Mouse (Mus musculus) kidney, embryonic 16.5 days (tissue): Measurements from ENCODE around the gene Fhl4. TPM values are rescaled to one million over a fixed set of nuclear protein-coding genes. Genes with fewer than 3 reads are reported as not detected.

Experiments
- ATAC-seq: fragments of 200-750 bp; cut with Nextera tagmentation; 2 replicates; pipeline ENCODE4 v1.8.0; 2017; ENCODE audit warnings: moderate TSS enrichment; ENCODE audit not compliant: low FRiP score, low TSS enrichment
- H3K27ac ChIP-seq: fragments of 300-500 bp; sonication (generic); 2 replicates; pipeline ENCODE4 v1.5.1; 2014; ENCODE audit warnings: low read length
- H3K27me3 ChIP-seq: fragments of 300-500 bp; sonication (generic); 2 replicates; pipeline ENCODE4 v1.6.1; 2014; ENCODE audit warnings: low read length, control low read depth, mixed read lengths; ENCODE audit not compliant: insufficient read depth
- H3K36me3 ChIP-seq: fragments of 300-500 bp; sonication (generic); 2 replicates; pipeline ENCODE4 v1.6.1; 2014; ENCODE audit warnings: low read length, control low read depth, mixed read lengths; ENCODE audit not compliant: insufficient read depth
- H3K4me1 ChIP-seq: fragments of 300-500 bp; sonication (generic); 2 replicates; pipeline ENCODE4 v1.6.1; 2014; ENCODE audit warnings: low read length, control low read depth, mixed read lengths; ENCODE audit not compliant: insufficient read depth
- H3K4me2 ChIP-seq: fragments of 300-500 bp; sonication (generic); replicated peaks from 2 replicates; pipeline ENCODE4 v1.6.1; 2014; ENCODE audit warnings: low read depth, low read length
- H3K4me3 ChIP-seq: fragments of 300-500 bp; sonication (generic); 2 replicates; pipeline ENCODE4 v1.5.1; 2014; ENCODE audit warnings: mild to moderate bottlenecking, low read length
- H3K9ac ChIP-seq: fragments of 300-500 bp; sonication (generic); replicated peaks from 2 replicates; pipeline ENCODE4 v1.6.1; 2014; ENCODE audit warnings: low read length
- H3K9me3 ChIP-seq: fragments of 300-500 bp; sonication (generic); 2 replicates; pipeline ENCODE4 v1.6.1; 2016; ENCODE audit warnings: low read length, control low read depth
- WGBS: fragments of 180-500 bp; shearing (Covaris S2); extraction: QIAGEN DNeasy Blood & Tissue Kit; methylation state at CpG from one replicate; pipeline ENCODE4 v1.1.7; 2014; 5-methylcytosine and 5-hydroxymethylcytosine counted together
- polyA plus RNA-seq: library from polyadenylated mRNA; unstranded; fragments of >200 nt; fragmentation: Nextera tagmentation; extraction: Ambion mirVana; gene quantifications from 2 replicates; pipeline ENCODE4 v1.2.1, GENCODE M21; 2015

The Fhl4 gene
- polyA plus RNA-seq, 1 experiment from 2014 or later: 1.4 TPM

DNA sequence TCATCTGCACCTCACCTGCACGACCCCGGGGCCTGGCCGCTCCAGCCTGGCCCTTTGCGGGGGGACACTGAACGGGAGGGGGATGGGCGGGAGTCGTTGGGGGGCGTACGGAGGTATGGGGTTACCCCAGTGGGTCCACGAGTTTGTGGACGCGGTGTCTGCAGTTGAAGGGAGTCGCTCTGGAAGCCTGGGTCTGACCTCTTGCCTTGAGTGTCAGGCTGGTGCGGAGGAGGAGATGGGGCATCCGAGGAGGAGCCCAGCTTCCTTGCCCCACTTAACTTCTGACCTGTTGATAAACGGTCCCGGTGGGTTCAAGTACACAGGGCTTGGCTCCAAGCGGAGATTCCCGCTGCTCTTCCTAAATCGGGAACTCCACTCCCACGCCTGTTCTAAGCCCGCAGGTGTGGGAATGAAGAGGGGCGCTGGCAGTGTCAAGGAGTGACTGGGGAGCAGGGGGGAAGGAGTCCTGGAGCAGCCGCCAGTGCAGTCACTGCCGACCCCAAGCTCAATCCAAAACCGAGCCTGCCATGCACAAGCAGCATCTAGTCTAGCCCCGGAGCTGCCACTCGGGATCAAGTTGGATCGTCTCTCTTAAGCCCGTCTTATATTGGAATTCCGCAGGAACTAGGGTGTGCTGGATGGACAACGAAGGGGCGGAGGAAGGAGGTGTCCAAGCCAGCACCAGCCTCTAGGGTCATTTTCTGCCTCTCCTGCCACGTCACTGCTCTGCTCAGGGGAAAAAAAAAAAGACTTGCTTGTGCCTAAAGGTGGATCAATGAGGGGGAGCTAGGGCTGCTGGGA lies 990 bp upstream of the Fhl4 start:
- ATAC-seq: peak; percentile 50
- Histone ChIP-seq H3K27ac (peak overlapping the region; percentile 84), H3K9ac (peak overlapping the region; percentile 96), H3K4me3 (peak overlapping the region; percentile 100), H3K9me3 (no peaks in the 10 kb centered on the region), H3K27me3 (no peaks in the 10 kb centered on the region), H3K4me1 (peaks cover 19% of the 10 kb centered on the region), H3K36me3 (no peaks in the 10 kb centered on the region), H3K4me2 (peak overlapping the region; percentile 85)
- WGBS: 1% methylated on average over 33 of the region's 34 CpGs

DNA sequence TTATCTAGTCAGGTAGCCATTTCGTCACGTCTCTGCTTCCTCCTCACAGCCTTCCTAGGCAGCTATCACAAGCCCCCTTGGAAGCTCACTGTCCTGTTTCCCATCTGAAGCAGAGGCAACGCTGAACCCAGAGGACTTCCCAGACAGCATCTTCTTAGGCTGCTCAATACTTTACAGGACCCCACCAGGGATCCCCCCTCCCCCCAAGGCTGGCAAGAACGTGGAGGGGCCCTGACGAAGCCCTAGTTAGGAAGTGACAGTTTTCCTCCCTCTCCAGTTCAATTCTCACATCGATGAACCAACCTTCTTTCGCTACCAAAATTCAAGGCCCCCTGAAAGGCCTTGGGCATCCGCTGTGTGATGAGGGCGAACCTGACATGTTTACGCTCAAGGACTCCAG lies 454 bp downstream of the Fhl4 start:
- Histone ChIP-seq H3K4me1 (peaks cover 19% of the 10 kb centered on the region), H3K9ac (peak overlapping the region; percentile 96), H3K4me2 (peak overlapping the region; percentile 85), H3K27ac (peak overlapping the region; percentile 45), H3K27me3 (no peaks in the 10 kb centered on the region), H3K36me3 (no peaks in the 10 kb centered on the region), H3K9me3 (no peaks in the 10 kb centered on the region), H3K4me3 (peak overlapping the region; percentile 100)
- WGBS: 2% methylated on average over 10 of the region's 10 CpGs
- peak; percentile 52 for ATAC-seq

DNA sequence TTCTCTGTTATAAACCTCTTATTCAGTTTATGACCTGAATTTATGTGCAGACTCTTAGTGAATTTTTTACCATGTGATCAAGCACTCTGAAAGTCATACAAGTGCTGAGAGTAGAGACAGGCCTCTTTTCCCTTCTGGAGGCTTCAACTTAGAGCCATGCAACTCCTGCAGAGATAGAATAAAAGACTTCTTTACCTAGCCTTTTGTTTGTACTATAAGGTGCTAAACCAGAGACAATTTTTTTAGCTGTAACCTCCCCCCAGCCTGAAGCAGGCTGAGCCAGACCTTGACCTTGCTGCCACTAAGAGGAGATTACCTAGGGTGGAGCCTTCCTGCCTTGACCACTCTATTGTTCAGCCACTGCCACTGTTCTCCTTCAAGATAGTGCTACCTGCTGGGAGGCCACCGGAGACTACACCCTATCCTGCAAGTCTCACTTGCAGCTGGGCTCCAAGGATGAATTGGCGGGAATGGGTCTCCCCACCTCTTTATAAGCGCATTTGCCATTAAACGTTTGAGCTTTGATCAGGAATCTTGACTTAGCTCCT lies 30.6 kb downstream of the Fhl4 start:
- 63% methylated on average over 4 of the region's 4 CpGs for WGBS
- H3K4me2 ChIP-seq: no peak overlapping the region
- no peaks in the 10 kb centered on the region for H3K27me3 ChIP-seq
- no peak overlapping the region for H3K4me3 ChIP-seq
- H3K4me1 ChIP-seq: no peaks in the 10 kb centered on the region
- no peak for ATAC-seq
- H3K27ac ChIP-seq: no peak overlapping the region
- no peaks in the 10 kb centered on the region for H3K36me3 ChIP-seq
- no peaks in the 10 kb centered on the region for H3K9me3 ChIP-seq
- H3K9ac ChIP-seq: no peak overlapping the region

DNA sequence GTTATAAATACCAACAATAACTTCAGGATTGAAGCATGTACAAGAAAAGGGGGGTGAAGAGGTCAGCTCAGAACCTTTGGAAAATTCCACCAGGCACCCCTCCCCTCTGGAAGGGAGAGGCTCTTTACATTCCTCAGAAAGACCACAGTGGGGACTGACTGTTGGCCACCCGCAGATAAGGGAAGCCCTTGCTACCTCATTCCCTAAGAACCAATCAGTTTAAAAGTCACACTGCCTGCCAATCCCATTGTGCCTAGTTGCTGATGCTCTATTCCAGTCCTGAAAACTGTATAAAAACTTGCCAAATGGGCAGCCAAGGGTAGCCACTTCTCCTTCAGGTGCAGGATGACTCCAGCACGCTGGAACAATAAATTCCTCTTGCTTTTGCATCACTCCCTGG lies 47.4 kb downstream of the Fhl4 start:
- WGBS: 84% methylated on average over 2 of the region's 2 CpGs
- Histone ChIP-seq H3K27ac (no peak overlapping the region), H3K9ac (no peak overlapping the region), H3K9me3 (0 out of 2 replicates have a peak, but pooled peaks cover 4% of the 10 kb centered on the region), H3K4me3 (no peak overlapping the region), H3K27me3 (no peaks in the 10 kb centered on the region), H3K36me3 (no peaks in the 10 kb centered on the region), H3K4me1 (no peaks in the 10 kb centered on the region), H3K4me2 (no peak overlapping the region)
- ATAC-seq: no peak

DNA sequence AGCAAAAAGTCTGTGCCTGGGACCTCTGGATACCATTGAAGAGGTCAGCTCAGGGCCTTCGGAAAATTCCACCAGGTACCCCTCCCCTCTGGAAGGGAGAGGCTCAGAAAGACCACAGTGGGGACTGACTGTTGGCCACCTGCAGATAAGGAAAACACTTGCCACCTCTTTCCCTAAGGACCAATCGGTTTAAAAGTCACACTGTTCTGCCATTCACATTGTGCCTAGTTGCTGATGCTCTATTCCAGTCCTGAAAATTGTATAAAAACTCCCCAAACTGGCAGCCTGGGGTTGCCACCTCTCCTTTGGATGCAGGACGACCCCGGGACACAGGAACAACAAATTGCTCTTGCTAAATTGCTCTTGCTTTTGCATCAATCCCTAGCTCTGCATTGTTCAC lies 49.8 kb downstream of the Fhl4 start:
- Histone ChIP-seq H3K4me2 (no peak overlapping the region), H3K27me3 (no peaks in the 10 kb centered on the region), H3K27ac (no peak overlapping the region), H3K9ac (no peak overlapping the region), H3K9me3 (0 out of 2 replicates have a peak, but pooled peaks cover 4% of the 10 kb centered on the region), H3K36me3 (no peaks in the 10 kb centered on the region), H3K4me1 (no peaks in the 10 kb centered on the region), H3K4me3 (no peak overlapping the region)
- 14% methylated on average over 4 of the region's 4 CpGs for WGBS
- no peak for ATAC-seq

DNA sequence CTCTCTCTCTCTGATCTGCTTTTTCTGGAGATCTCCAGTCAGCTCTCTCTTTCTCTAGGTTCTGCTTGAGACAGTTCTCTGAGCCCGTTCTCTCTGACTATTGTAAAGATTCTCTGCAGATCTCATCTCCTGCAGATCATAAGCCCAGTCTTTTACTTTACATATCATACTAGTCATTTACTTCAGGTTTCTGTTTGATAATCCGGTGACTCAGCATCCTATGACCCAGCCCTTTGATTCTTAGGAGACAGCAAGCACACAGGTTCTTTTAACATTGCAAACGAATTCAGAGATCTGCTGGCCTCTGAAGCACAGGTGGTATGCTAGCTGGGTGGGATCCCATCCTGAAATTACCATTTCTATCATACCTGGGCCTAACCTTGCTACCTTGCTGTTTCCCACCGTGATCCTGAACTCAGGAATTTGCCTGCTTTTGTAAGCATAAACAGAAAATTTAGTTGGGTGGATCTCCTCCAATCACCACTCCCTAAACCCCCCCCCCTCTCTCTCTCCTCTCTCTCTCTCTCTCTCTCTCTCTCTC lies 51.6 kb downstream of the Fhl4 start:
- 58% methylated on average over 4 of the region's 4 CpGs for WGBS
- H3K36me3 ChIP-seq: no peaks in the 10 kb centered on the region

DNA sequence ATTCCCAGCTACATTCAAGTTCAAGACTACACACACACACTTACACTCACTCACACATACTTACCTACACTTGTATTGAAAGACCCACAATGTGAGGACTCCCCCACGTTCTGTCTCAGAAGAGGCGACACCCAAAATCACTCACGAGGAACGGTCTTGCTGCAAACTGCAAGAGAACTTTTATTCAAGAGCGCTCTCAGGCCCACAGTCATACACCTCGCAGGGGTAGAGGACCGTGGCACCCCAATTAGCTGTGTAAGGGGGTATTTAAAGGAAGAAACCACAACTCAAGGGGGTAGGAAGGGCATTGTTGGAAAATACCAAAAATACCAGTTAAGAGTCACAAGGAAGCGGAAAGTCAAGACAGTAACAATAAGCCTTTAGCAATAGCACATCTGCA lies 54.3 kb downstream of the Fhl4 start:
- H3K9ac ChIP-seq: no peak overlapping the region
- H3K27ac ChIP-seq: no peak overlapping the region
- H3K4me2 ChIP-seq: no peak overlapping the region
- H3K36me3 ChIP-seq: no peaks in the 10 kb centered on the region
- no peak overlapping the region for H3K4me3 ChIP-seq
- no peak for ATAC-seq
- H3K4me1 ChIP-seq: peaks cover 10% of the 10 kb centered on the region; the same call in 1 of the 2 replicates
- no peaks in the 10 kb centered on the region for H3K27me3 ChIP-seq
- no peaks in the 10 kb centered on the region for H3K9me3 ChIP-seq
- 91% methylated on average over 8 of the region's 8 CpGs for WGBS

More for the DNA sequence above, 51.6 kb downstream of the Fhl4 start:
- Histone ChIP-seq H3K4me3 (no peak overlapping the region), H3K27me3 (no peaks in the 10 kb centered on the region), H3K4me2 (no peak overlapping the region), H3K9ac (no peak overlapping the region), H3K4me1 (no peaks in the 10 kb centered on the region), H3K27ac (no peak overlapping the region), H3K9me3 (0 out of 2 replicates have a peak, but pooled peaks cover 4% of the 10 kb centered on the region)
- no peak for ATAC-seq

DNA sequence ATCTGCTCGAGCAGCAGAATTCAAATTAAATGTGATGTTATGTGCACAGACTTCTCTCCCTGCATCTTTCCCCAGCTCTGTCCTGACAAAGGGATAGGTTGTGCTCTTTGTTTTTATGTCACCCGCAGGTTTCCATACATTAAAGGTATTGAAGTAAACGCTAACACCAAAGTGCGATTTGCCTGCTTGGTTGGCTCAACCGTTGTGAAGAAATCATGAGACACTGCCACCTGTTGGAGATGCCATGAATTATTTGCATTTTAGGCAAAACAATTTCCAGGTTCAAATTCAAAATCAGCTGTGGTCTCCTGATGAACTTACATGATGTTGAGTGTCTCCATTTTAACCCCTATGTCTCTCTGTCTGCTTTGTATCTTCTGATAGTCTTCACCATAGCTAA lies 55.7 kb downstream of the Fhl4 start:
- H3K9me3 ChIP-seq: no peaks in the 10 kb centered on the region
- H3K9ac ChIP-seq: no peak overlapping the region
- no peak for ATAC-seq
- H3K4me3 ChIP-seq: no peak overlapping the region
- no peak overlapping the region for H3K4me2 ChIP-seq
- H3K36me3 ChIP-seq: no peaks in the 10 kb centered on the region
- H3K27me3 ChIP-seq: no peaks in the 10 kb centered on the region
- H3K4me1 ChIP-seq: peaks cover 10% of the 10 kb centered on the region; the same call in 1 of the 2 replicates
- no peak overlapping the region for H3K27ac ChIP-seq
- 37% methylated on average over 5 of the region's 5 CpGs for WGBS
